Mouse (Mus musculus): ENCODE measurements around the gene Spen. TPM values are rescaled to one million over a fixed set of nuclear protein-coding genes. Genes with fewer than 3 reads are reported as not detected.
"Not testable (repeated sequence)": the region's sequence is repeated elsewhere in the genome, so short reads cannot be mapped to it uniquely, and the experiment has no call there.

The Spen gene
- polyA plus RNA-seq, 1 experiment from 2014 or later = 22.0 TPM

DNA sequence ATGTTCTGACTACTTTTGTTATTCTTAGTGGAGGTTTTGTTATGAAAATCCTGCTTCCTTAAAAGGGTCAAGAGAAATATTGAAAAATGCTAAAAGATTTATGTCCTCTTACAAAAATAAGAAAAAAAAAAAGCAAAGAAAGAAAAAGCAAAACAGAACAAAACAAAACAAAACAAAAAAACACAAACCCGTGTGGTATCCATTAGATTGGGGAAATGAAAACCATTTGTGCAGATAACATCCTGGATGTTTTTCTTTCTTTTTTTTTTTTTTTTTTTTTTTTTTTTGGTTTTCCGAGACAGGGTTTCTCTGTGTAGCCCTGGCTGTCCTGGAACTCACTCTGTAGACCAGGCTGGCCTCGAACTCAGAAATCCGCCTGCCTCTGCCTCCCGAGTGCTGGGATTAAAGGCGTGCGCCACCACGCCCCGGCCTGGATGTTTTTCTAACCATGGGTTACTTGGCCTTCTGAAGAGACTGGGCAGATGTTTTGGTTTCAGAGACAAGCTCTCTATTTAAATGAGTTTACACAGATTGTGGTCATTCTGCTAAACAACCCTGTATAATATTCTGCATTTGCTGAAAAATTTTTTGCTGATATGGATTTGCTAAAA is 16.0 kb upstream of the Spen start:
- DNase-seq (ENCODE audit: low spot score) = not testable (repeated sequence)

DNA sequence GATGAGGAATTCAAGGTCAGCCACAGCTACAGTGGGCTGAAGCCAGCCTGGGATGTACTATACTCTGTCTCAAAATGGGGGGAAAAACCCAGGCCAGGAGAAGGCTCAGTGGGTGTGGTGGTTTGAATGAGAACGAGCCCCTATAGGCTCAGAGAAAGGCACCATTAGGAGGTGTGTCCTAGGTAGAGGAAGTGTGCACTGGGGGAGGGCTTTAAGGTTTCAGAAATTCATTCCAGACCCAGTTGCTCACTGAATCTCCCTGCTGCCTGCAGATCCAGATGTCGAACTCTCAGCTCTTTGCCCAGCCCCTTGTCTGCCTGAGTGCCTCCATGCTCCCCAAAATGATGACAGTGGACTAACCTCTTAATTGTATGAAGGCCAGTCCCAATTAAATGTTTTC is 14.1 kb upstream of the Spen start:
- 45% methylated on average over 2 of the region's 2 CpGs for WGBS

More for the DNA sequence above, 16.0 kb upstream of the Spen start:
- H3K4me3 ChIP-seq (ENCODE audit: low read depth, low read length); H3K27ac ChIP-seq (ENCODE audit: low read depth, low read length); H3K4me1 ChIP-seq (replicated peaks; ENCODE audit: control insufficient read depth, insufficient read depth, low read length); ATAC-seq (ENCODE audit: low FRiP score); H3K9ac ChIP-seq (ENCODE audit: low read depth, low read length); H3K36me3 ChIP-seq (ENCODE audit: control insufficient read depth, insufficient read depth, low read length); H3K4me2 ChIP-seq (replicated peaks; ENCODE audit: low read depth, low read length); H3K9me3 ChIP-seq (ENCODE audit: control insufficient read depth, low read length); H3K27me3 ChIP-seq (ENCODE audit: control insufficient read depth, insufficient read depth, low read length): not testable (repeated sequence)
- WGBS = 91% methylated on average over 8 of the region's 9 CpGs

DNA sequence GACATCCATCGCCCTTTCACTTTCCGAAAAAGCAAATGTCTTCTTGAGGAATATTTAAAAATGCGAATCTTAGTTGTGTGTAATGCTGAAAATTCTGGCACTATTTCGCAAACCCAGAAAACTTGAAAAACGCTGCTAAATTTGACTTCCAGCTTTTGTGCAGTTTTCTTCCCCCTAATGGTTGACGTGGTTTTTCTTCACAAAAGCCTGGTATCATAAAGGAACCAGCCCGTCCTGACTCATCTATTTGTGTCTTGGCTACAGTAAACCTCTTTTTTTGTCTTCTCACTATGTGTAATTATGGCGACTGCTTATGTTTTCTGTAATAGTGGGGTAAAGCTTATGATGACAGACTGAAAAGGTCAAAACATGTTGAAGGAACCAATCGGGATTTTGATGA is 8.9 kb upstream of the Spen start:
- H3K27me3 ChIP-seq (ENCODE audit: control insufficient read depth, insufficient read depth, low read length) = no peaks in the 10 kb centered on the region
- peak overlapping the region; percentile 81 for H3K4me2 ChIP-seq (replicated peaks; ENCODE audit: low read depth, low read length)
- no peaks in the 10 kb centered on the region for H3K4me1 ChIP-seq (replicated peaks; ENCODE audit: control insufficient read depth, insufficient read depth, low read length)
- H3K4me3 ChIP-seq (ENCODE audit: low read depth, low read length) = peak overlapping the region; percentile 51
- H3K9me3 ChIP-seq (ENCODE audit: control insufficient read depth, low read length) = no peaks in the 10 kb centered on the region
- 23% methylated on average over 9 of the region's 9 CpGs for WGBS
- no peak for ATAC-seq (ENCODE audit: low FRiP score)
- H3K36me3 ChIP-seq (ENCODE audit: control insufficient read depth, insufficient read depth, low read length) = no peaks in the 10 kb centered on the region
- H3K9ac ChIP-seq (ENCODE audit: low read depth, low read length) = peak overlapping the region; percentile 85
- peak; percentile 37 for DNase-seq (ENCODE audit: low spot score)
- H3K27ac ChIP-seq (ENCODE audit: low read depth, low read length) = peak overlapping the region; percentile 96

More for the DNA sequence above, 14.1 kb upstream of the Spen start:
- Histone ChIP-seq H3K27ac (ENCODE audit: low read depth, low read length) (no peak overlapping the region), H3K4me1 (replicated peaks; ENCODE audit: control insufficient read depth, insufficient read depth, low read length) (no peaks in the 10 kb centered on the region), H3K9me3 (ENCODE audit: control insufficient read depth, low read length) (no peaks in the 10 kb centered on the region), H3K36me3 (ENCODE audit: control insufficient read depth, insufficient read depth, low read length) (no peaks in the 10 kb centered on the region), H3K9ac (ENCODE audit: low read depth, low read length) (no peak overlapping the region), H3K4me2 (replicated peaks; ENCODE audit: low read depth, low read length) (no peak overlapping the region), H3K27me3 (ENCODE audit: control insufficient read depth, insufficient read depth, low read length) (no peaks in the 10 kb centered on the region), H3K4me3 (ENCODE audit: low read depth, low read length) (no peak overlapping the region)
- DNase-seq (ENCODE audit: low spot score) = no peak
- ATAC-seq (ENCODE audit: low FRiP score) = no peak

DNA sequence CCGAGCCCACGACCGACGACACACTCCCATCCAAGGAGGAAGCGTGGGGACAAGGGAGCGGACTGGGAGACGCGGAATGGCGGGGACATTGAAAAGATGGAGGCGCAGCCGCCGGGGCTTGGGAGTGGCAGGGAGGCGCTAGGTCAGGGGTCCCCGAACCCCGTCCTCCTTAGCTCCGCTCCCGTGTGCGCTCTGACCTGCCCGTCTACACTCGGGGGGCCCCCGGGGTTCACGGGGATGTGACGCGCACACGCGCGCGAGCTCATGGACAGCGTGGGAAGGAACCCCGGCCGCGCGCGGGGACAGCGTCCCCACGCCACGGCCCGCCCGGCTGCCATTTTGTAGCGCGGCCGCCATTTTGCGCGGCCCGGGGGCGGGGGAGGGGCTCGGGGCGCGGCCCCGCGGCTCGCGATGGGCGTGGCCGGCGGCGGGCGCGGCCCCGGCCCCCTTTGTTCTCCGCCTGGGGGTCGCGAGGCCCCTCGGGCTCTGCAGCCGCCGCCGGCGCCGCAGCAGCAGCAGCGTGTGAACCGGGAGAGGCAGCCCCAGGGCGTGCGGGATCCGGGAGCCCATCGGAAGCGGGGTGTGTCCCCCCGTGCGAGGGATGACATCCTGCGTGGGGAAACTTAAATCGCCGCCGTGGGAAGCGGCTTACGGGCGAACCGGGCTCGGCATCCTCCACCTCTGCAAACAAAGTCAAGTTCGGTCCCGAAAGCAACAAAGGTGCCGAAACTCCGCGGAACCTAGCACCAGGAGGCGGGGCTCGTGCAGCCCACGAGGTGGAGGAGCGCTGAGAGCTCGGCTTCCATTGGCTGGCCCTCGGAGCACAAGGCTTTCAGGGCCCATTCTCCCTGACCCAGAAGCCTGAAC is 8.2 kb upstream of the Spen start:
- no peaks in the 10 kb centered on the region for H3K36me3 ChIP-seq (ENCODE audit: control insufficient read depth, insufficient read depth, low read length)
- H3K27me3 ChIP-seq (ENCODE audit: control insufficient read depth, insufficient read depth, low read length) = no peaks in the 10 kb centered on the region
- H3K9ac ChIP-seq (ENCODE audit: low read depth, low read length) = peak overlapping the region; percentile 85
- peak; percentile 88 for DNase-seq (ENCODE audit: low spot score)
- peak overlapping the region; percentile 96 for H3K27ac ChIP-seq (ENCODE audit: low read depth, low read length)
- H3K9me3 ChIP-seq (ENCODE audit: control insufficient read depth, low read length) = no peaks in the 10 kb centered on the region
- no peaks in the 10 kb centered on the region for H3K4me1 ChIP-seq (replicated peaks; ENCODE audit: control insufficient read depth, insufficient read depth, low read length)
- ATAC-seq (ENCODE audit: low FRiP score) = peak; percentile 89
- H3K4me3 ChIP-seq (ENCODE audit: low read depth, low read length) = peak overlapping the region; percentile 51
- peak overlapping the region; percentile 81 for H3K4me2 ChIP-seq (replicated peaks; ENCODE audit: low read depth, low read length)
- under 1% methylated on average over 86 of the region's 98 CpGs for WGBS

DNA sequence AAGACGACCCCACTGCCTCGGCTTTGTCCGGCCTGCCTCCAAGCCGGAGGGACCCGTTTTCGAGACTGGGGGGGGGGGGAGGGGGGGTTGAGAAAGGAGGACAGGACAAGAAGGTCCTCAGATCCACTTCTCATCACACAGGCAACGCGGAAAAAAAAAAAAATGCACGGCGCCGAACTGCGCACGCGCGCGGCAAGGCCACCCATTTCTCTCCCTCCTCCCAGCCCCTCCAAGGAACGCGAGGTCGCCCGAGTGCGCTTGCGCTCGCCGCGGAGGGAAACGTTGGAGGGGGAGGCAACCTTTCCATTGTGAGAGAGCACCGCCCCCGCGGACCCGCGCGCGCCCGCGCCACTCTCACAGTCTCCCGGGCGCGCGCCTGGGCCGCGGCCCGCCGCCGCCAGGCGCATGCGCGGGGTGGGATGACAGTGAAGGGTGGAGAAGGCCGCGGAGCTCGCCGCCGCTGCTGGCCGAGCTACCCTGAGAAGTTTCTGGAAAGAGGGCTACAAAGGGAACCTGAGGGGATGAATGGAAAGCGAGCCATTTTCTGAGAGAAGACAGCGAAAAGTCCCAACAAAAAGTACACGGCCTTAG is 7.4 kb upstream of the Spen start:
- peak; percentile 68 for ATAC-seq (ENCODE audit: low FRiP score)
- Histone ChIP-seq H3K27ac (ENCODE audit: low read depth, low read length) (peak overlapping the region; percentile 96), H3K9me3 (ENCODE audit: control insufficient read depth, low read length) (no peaks in the 10 kb centered on the region), H3K4me3 (ENCODE audit: low read depth, low read length) (peak overlapping the region; percentile 53), H3K4me1 (replicated peaks; ENCODE audit: control insufficient read depth, insufficient read depth, low read length) (no peaks in the 10 kb centered on the region), H3K4me2 (replicated peaks; ENCODE audit: low read depth, low read length) (peak overlapping the region; percentile 98), H3K27me3 (ENCODE audit: control insufficient read depth, insufficient read depth, low read length) (no peaks in the 10 kb centered on the region), H3K36me3 (ENCODE audit: control insufficient read depth, insufficient read depth, low read length) (no peaks in the 10 kb centered on the region), H3K9ac (ENCODE audit: low read depth, low read length) (peak overlapping the region; percentile 94)
- DNase-seq (ENCODE audit: low spot score) = peak; percentile 100
- WGBS = under 1% methylated on average over 53 of the region's 56 CpGs

DNA sequence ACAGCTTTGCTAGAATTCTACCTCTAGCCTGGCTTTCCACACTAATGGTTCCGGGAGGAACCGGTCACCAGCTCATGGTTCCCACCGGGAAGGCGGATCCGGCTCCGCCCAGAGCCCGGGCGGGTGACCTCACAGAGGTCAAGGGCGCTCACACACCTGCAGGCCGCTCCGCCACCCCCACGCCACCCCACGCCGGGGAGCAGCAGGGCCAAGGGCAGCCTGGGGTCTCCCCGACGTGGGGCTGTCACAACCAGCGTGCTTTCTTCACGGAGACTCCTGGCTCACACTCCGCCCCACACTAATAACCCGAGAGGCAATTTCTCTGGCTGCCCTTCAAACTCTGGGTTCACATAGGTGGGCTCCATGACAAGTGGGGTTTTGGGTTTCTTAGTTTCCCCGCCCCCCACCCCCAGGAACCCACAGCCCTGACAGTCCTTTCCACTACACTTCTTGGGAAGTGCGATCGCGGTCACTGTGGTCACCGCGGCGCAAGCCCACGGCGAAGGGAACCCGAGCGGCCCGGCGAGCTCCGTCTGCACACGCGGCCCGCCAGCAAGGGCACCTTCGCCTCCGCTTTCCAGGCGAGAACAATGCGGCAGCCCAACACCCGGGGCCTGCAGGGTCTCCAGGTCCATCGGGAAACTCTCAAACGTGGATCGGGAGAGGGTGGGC is 6.8 kb upstream of the Spen start:
- peak overlapping the region; percentile 94 for H3K9ac ChIP-seq (ENCODE audit: low read depth, low read length)
- H3K27me3 ChIP-seq (ENCODE audit: control insufficient read depth, insufficient read depth, low read length) = no peaks in the 10 kb centered on the region
- peak overlapping the region; percentile 96 for H3K27ac ChIP-seq (ENCODE audit: low read depth, low read length)
- ATAC-seq (ENCODE audit: low FRiP score) (peak; percentile 62), DNase-seq (ENCODE audit: low spot score) (peak; percentile 64)
- under 1% methylated on average over 42 of the region's 45 CpGs for WGBS
- H3K9me3 ChIP-seq (ENCODE audit: control insufficient read depth, low read length) = no peaks in the 10 kb centered on the region
- H3K36me3 ChIP-seq (ENCODE audit: control insufficient read depth, insufficient read depth, low read length) = no peaks in the 10 kb centered on the region
- H3K4me1 ChIP-seq (replicated peaks; ENCODE audit: control insufficient read depth, insufficient read depth, low read length) = no peaks in the 10 kb centered on the region
- H3K4me2 ChIP-seq (replicated peaks; ENCODE audit: low read depth, low read length) = peak overlapping the region; percentile 98
- peak overlapping the region; percentile 53 for H3K4me3 ChIP-seq (ENCODE audit: low read depth, low read length)

DNA sequence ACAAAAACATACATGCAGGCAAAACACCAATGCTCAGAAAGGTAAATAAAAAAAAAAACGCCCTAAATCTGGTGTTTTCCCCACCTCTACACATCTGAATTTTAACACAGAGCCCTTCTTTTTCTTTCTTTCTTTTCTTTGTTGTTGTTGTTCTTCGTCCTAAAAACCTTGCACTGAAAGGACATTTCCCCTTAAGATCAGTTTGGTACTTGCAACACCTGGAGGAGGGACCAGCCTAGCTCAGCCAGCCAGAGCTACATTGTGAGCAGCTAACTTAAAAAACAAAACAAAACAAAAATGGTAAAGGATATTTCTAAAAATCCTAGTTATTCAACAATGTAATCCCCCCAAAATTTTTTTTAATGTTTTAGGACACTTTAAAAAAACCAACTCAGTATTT is 6.1 kb upstream of the Spen start:
- H3K4me1 ChIP-seq (replicated peaks; ENCODE audit: control insufficient read depth, insufficient read depth, low read length) = no peaks in the 10 kb centered on the region; the same call in 1 of the 2 replicates
- peak overlapping the region; percentile 98; the same call in 1 of the 2 replicates for H3K4me2 ChIP-seq (replicated peaks; ENCODE audit: low read depth, low read length)
- no peak for DNase-seq (ENCODE audit: low spot score)
- WGBS = 49% methylated on average over 2 of the region's 2 CpGs
- no peaks in the 10 kb centered on the region for H3K9me3 ChIP-seq (ENCODE audit: control insufficient read depth, low read length)
- peak overlapping the region; percentile 94; the same call in 1 of the 2 replicates for H3K9ac ChIP-seq (ENCODE audit: low read depth, low read length)
- no peak for ATAC-seq (ENCODE audit: low FRiP score)
- no peaks in the 10 kb centered on the region for H3K27me3 ChIP-seq (ENCODE audit: control insufficient read depth, insufficient read depth, low read length)
- H3K36me3 ChIP-seq (ENCODE audit: control insufficient read depth, insufficient read depth, low read length) = no peaks in the 10 kb centered on the region
- H3K4me3 ChIP-seq (ENCODE audit: low read depth, low read length) = peak overlapping the region; percentile 53; the same call in 1 of the 2 replicates
- H3K27ac ChIP-seq (ENCODE audit: low read depth, low read length) = no peak overlapping the region

DNA sequence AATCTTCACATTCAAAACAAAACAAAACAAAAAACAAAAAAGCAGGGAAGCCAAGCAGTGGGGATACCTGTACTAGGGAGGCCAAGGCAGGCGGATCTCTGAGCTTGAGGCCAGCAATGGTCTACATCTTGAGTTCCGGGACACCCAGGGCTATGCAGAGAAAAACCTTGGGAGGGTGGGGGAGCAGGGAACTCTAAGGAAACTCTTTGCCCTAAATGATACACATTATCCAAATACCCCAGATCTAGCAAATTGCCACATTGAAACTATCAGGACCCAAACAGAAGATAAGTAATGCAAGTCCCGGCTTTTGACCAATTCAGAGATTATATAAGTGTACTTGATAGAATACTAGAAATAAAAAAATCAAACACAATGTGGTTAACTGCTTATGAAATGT is 5.2 kb upstream of the Spen start:
- no peaks in the 10 kb centered on the region; the same call in 1 of the 2 replicates for H3K4me1 ChIP-seq (replicated peaks; ENCODE audit: control insufficient read depth, insufficient read depth, low read length)
- H3K4me3 ChIP-seq (ENCODE audit: low read depth, low read length) = no peak overlapping the region
- ATAC-seq (ENCODE audit: low FRiP score) (no peak), DNase-seq (ENCODE audit: low spot score) (no peak)
- H3K27me3 ChIP-seq (ENCODE audit: control insufficient read depth, insufficient read depth, low read length) = no peaks in the 10 kb centered on the region
- H3K9ac ChIP-seq (ENCODE audit: low read depth, low read length) = no peak overlapping the region
- H3K4me2 ChIP-seq (replicated peaks; ENCODE audit: low read depth, low read length) = no peak overlapping the region
- no peaks in the 10 kb centered on the region for H3K9me3 ChIP-seq (ENCODE audit: control insufficient read depth, low read length)
- no peaks in the 10 kb centered on the region for H3K36me3 ChIP-seq (ENCODE audit: control insufficient read depth, insufficient read depth, low read length)
- 78% methylated on average over 3 of the region's 3 CpGs for WGBS
- no peak overlapping the region for H3K27ac ChIP-seq (ENCODE audit: low read depth, low read length)
